Mouse (Mus musculus): ENCODE data around the gene Cyp3a13. TPM values are rescaled to one million over a fixed set of nuclear protein-coding genes. Genes with fewer than 3 reads are reported as not detected.
"Not testable (repeated sequence)": the region's sequence is repeated elsewhere in the genome, so short reads cannot be mapped to it uniquely, and the experiment has no call there.

Gene Cyp3a13
- polyA plus RNA-seq, 1 experiment from 2014 or later = 13.2 TPM

DNA sequence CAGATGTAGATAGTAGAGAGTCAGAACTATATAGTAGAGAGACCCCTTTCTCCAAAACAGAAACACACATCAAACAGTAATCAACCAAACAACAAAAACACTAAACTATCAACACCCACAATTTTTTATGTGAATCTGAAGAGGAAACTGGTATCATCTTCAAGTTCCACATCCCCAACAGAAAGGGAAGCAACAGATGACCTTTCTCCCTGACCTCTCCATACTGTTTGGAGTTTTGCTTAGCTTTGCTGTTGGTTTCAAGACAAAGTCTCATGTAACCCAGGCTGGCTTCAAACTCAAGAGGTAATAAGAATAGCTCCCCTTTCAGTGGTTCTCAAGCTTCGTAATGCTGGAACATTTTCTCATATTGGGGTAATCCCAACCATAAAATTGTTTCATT lies 57.4 kb downstream of the Cyp3a13 start:
- H3K4me1 ChIP-seq (replicated peaks; ENCODE audit: control insufficient read depth, insufficient read depth, low read length); H3K27ac ChIP-seq (ENCODE audit: low read depth); H3K4me3 ChIP-seq (ENCODE audit: low read depth, low read length); H3K27me3 ChIP-seq (replicated peaks; ENCODE audit: control insufficient read depth, insufficient read depth, low read length); H3K4me2 ChIP-seq (ENCODE audit: low read length); H3K9ac ChIP-seq (ENCODE audit: low read length); ATAC-seq (replicated peaks; ENCODE audit: low FRiP score, low TSS enrichment, low read depth); H3K36me3 ChIP-seq (ENCODE audit: control insufficient read depth, insufficient read depth, low read length); DNase-seq (ENCODE audit: low spot score); H3K9me3 ChIP-seq (ENCODE audit: control insufficient read depth, low read length): not testable (repeated sequence)
- 88% methylated on average over 1 of the region's 1 CpGs for WGBS

DNA sequence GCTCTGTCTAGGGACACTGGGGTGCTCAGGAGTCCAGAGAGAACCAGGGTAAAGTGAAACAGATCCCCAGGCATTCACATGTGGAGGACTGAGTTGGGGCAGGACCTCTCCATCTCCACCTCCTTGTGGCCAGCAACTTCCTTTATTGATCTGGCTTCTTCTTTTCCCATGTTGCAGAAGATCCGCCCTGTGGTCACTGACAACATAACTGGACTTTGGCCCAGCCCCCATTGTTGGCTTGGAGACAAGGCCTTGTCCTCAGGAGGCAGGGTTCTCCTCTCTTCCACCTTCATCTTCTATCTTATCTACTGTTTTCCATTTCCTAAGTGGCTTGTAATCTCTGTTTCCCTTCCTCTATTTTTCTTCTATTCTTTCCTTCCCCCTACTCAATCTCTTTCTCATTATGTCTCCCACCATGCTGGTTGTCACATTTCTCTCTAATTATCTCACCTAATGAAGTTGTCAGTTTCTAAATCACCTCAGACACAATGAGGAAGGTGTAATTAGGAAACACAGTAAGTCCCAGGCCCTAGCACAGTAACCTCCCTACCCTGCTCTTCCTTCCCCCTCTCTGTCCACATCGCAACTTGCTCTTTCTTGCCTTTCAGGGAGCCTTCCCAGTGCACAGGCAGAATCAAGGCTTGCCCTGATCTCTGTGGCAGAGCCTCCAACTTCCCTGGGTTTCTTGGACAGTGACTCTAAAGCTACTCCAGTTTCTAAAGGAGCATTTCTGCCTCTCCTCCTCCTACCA lies 63.3 kb downstream of the Cyp3a13 start, which contains the start of gene Pilrb1:
Pilrb1 (minus strand) TSS at position 147 of the 751 bp plus-strand sequence.
- DNase-seq (ENCODE audit: low spot score) = not testable (repeated sequence)
- WGBS = 68% methylated on average over 2 of the region's 2 CpGs

DNA sequence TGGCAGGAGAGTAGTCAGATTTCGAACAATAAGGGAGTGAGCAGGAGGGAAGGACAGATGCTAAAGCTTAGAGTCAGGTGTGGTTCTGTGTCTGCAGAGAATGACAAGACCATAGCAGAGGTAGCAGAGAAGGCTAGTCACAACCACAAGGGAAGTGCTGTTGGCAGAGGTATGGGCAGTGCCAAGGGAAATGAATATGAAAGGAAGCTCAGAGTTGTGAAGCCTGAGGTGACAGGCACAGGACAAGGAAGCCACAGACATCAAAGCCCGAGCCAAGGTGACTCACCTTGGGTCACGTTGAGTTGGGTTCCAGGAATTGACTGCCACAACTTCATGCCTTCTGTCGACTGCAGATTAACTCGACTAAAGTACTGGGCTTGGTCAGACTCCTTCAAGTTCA lies 64.5 kb downstream of the Cyp3a13 start:
- H3K9me3 ChIP-seq (ENCODE audit: control insufficient read depth, low read length); H3K9ac ChIP-seq (ENCODE audit: low read length); H3K4me2 ChIP-seq (ENCODE audit: low read length); ATAC-seq (replicated peaks; ENCODE audit: low FRiP score, low TSS enrichment, low read depth); H3K27me3 ChIP-seq (replicated peaks; ENCODE audit: control insufficient read depth, insufficient read depth, low read length); H3K36me3 ChIP-seq (ENCODE audit: control insufficient read depth, insufficient read depth, low read length); H3K27ac ChIP-seq (ENCODE audit: low read depth); H3K4me3 ChIP-seq (ENCODE audit: low read depth, low read length); DNase-seq (ENCODE audit: low spot score); H3K4me1 ChIP-seq (replicated peaks; ENCODE audit: control insufficient read depth, insufficient read depth, low read length): not testable (repeated sequence)
- 68% methylated on average over 4 of the region's 5 CpGs for WGBS

More for the DNA sequence above, 63.3 kb downstream of the Cyp3a13 start, which contains the start of gene Pilrb1:
- H3K4me1 ChIP-seq (replicated peaks; ENCODE audit: control insufficient read depth, insufficient read depth, low read length); H3K27ac ChIP-seq (ENCODE audit: low read depth); H3K9me3 ChIP-seq (ENCODE audit: control insufficient read depth, low read length); H3K4me3 ChIP-seq (ENCODE audit: low read depth, low read length); H3K36me3 ChIP-seq (ENCODE audit: control insufficient read depth, insufficient read depth, low read length); H3K4me2 ChIP-seq (ENCODE audit: low read length); H3K27me3 ChIP-seq (replicated peaks; ENCODE audit: control insufficient read depth, insufficient read depth, low read length); H3K9ac ChIP-seq (ENCODE audit: low read length); ATAC-seq (replicated peaks; ENCODE audit: low FRiP score, low TSS enrichment, low read depth): not testable (repeated sequence)

DNA sequence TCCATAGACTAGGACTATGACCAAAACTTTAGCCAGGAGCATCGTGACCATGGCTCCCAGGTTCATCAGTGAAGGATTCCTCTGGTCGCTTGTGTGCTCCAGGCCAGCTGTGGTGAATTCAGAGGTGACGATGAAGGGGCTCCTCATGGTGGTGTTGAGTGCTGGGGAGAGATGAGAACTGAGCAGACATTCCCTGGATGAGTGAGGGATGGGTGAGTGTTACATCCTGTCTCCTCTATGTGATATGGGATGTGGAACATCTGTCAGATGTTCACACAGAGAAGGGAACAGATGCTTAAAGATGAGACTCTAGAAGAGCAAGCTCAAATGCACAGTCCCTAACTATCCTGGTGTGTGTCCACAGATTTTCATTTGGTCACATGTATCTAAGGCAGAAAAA lies 66.5 kb downstream of the Cyp3a13 start:
- not testable (repeated sequence) for H3K36me3 ChIP-seq (ENCODE audit: control insufficient read depth, insufficient read depth, low read length); H3K27ac ChIP-seq (ENCODE audit: low read depth); H3K4me2 ChIP-seq (ENCODE audit: low read length); H3K4me1 ChIP-seq (replicated peaks; ENCODE audit: control insufficient read depth, insufficient read depth, low read length); H3K9me3 ChIP-seq (ENCODE audit: control insufficient read depth, low read length); DNase-seq (ENCODE audit: low spot score); ATAC-seq (replicated peaks; ENCODE audit: low FRiP score, low TSS enrichment, low read depth); H3K9ac ChIP-seq (ENCODE audit: low read length); H3K4me3 ChIP-seq (ENCODE audit: low read depth, low read length); H3K27me3 ChIP-seq (replicated peaks; ENCODE audit: control insufficient read depth, insufficient read depth, low read length)
- 78% methylated on average over 3 of the region's 3 CpGs for WGBS

DNA sequence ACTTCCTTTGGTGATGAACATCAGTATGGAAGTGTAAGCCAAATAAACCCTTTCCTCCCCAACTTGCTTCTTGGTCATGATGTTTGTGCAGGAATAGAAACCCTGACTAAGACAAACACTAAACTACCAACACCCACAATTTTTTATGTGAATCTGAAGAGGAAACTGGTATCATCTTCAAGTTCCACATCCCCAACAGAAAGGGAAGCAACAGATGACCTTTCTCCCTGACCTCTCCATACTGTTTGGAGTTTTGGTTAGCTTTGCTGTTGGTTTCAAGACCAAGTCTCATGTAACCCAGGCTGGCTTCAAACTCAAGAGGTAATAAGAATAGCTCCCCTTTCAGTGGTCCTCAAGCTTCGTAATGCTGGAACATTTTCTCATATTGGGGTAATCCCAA lies 71.1 kb downstream of the Cyp3a13 start:
- not testable (repeated sequence) for H3K4me1 ChIP-seq (replicated peaks; ENCODE audit: control insufficient read depth, insufficient read depth, low read length); H3K27ac ChIP-seq (ENCODE audit: low read depth); H3K9ac ChIP-seq (ENCODE audit: low read length); ATAC-seq (replicated peaks; ENCODE audit: low FRiP score, low TSS enrichment, low read depth); H3K36me3 ChIP-seq (ENCODE audit: control insufficient read depth, insufficient read depth, low read length); H3K27me3 ChIP-seq (replicated peaks; ENCODE audit: control insufficient read depth, insufficient read depth, low read length); H3K9me3 ChIP-seq (ENCODE audit: control insufficient read depth, low read length); H3K4me2 ChIP-seq (ENCODE audit: low read length); H3K4me3 ChIP-seq (ENCODE audit: low read depth, low read length); DNase-seq (ENCODE audit: low spot score)
- 81% methylated on average over 1 of the region's 1 CpGs for WGBS

Other genes starting within 250 kb of the Cyp3a13 start
- 16.0 and 16.4 TPM in 2 replicates for gene Agfg2, start 236.9 kb downstream of the Cyp3a13 start, polyA plus RNA-seq (2014; fragmentation: Nextera tagmentation; extraction: Ambion mirVana)
- gene Nyap1, start 180.0 kb downstream of the Cyp3a13 start, polyA plus RNA-seq (2014; fragmentation: Nextera tagmentation; extraction: Ambion mirVana) = 1.5 and 1.9 TPM in 2 replicates
- gene Tsc22d4, start 175.9 kb downstream of the Cyp3a13 start, polyA plus RNA-seq (2014; fragmentation: Nextera tagmentation; extraction: Ambion mirVana) = 121 and 125 TPM in 2 replicates
- 25.5 and 35.4 TPM in 2 replicates for gene Ppp1r35, start 142.8 kb downstream of the Cyp3a13 start, polyA plus RNA-seq (2014; fragmentation: Nextera tagmentation; extraction: Ambion mirVana)
- 12.1 and 15.4 TPM in 2 replicates for gene Mepce, start 134.0 kb downstream of the Cyp3a13 start, polyA plus RNA-seq (2014; fragmentation: Nextera tagmentation; extraction: Ambion mirVana)
- 14.4 and 17.9 TPM in 2 replicates for gene Zcwpw1, start 133.8 kb downstream of the Cyp3a13 start, polyA plus RNA-seq (2014; fragmentation: Nextera tagmentation; extraction: Ambion mirVana)
- 2.5 and 3.0 TPM in 2 replicates for gene Pilra, start 85.3 kb downstream of the Cyp3a13 start, polyA plus RNA-seq (2014; fragmentation: Nextera tagmentation; extraction: Ambion mirVana)
- gene Pilrb1, start 63.5 kb downstream of the Cyp3a13 start, polyA plus RNA-seq (2014; fragmentation: Nextera tagmentation; extraction: Ambion mirVana) = 0.66 and 1.4 TPM in 2 replicates
- 0.55 and 0.63 TPM in 2 replicates for gene Pilrb2, start 49.8 kb downstream of the Cyp3a13 start, polyA plus RNA-seq (2014; fragmentation: Nextera tagmentation; extraction: Ambion mirVana)
- 0.19 and 0.38 TPM in 2 replicates for gene Gjc3, start 41.5 kb upstream of the Cyp3a13 start, polyA plus RNA-seq (2014; fragmentation: Nextera tagmentation; extraction: Ambion mirVana)
- gene Azgp1, start 59.9 kb upstream of the Cyp3a13 start, polyA plus RNA-seq (2014; fragmentation: Nextera tagmentation; extraction: Ambion mirVana) = not detected in 2 replicates
- not detected in 2 replicates for gene Smok3a, start 99.6 kb upstream of the Cyp3a13 start, polyA plus RNA-seq (2014; fragmentation: Nextera tagmentation; extraction: Ambion mirVana)
- gene Smok3b, start 99.8 kb upstream of the Cyp3a13 start, polyA plus RNA-seq (2014; fragmentation: Nextera tagmentation; extraction: Ambion mirVana) = not detected in 2 replicates
- not detected in 2 replicates for gene Smok3c, start 131.6 kb upstream of the Cyp3a13 start, polyA plus RNA-seq (2014; fragmentation: Nextera tagmentation; extraction: Ambion mirVana)
- gene Zkscan1, start 163.5 kb upstream of the Cyp3a13 start, polyA plus RNA-seq (2014; fragmentation: Nextera tagmentation; extraction: Ambion mirVana) = 24.5 and 26.3 TPM in 2 replicates
- 53.6 and 66.2 TPM in 2 replicates for gene Zscan21, start 195.3 kb upstream of the Cyp3a13 start, polyA plus RNA-seq (2014; fragmentation: Nextera tagmentation; extraction: Ambion mirVana)
- gene Zfp113, start 234.1 kb upstream of the Cyp3a13 start, polyA plus RNA-seq (2014; fragmentation: Nextera tagmentation; extraction: Ambion mirVana) = 14.5 and 15.1 TPM in 2 replicates
- gene Cops6, start 239.5 kb upstream of the Cyp3a13 start, polyA plus RNA-seq (2014; fragmentation: Nextera tagmentation; extraction: Ambion mirVana) = 250 and 257 TPM in 2 replicates